Mouse (Mus musculus) layer of hippocampus, adult 8-10 months (tissue): ENCODE results near the gene Txn2. TPM values are rescaled to one million over a fixed set of nuclear protein-coding genes. Genes with fewer than 3 reads are reported as not detected.
"Not testable (repeated sequence)": the region's sequence is repeated elsewhere in the genome, so short reads cannot be mapped to it uniquely, and the experiment has no call there.

Experiments used
- DNase-seq, 2 experiments: peaks; one replicate each; pipeline ENCODE4 v3.0.0; 2022; ENCODE audit warnings: low spot score in 2 of 2
- total RNA-seq, 4 experiments: library from RNA; stranded (reverse); gene quantifications; 2 replicates each; pipeline ENCODE4 v1.2.4; 2022

The Txn2 gene
- total RNA-seq, 4 experiments from 2014 or later = 119 to 130 (median 128) TPM

DNA sequence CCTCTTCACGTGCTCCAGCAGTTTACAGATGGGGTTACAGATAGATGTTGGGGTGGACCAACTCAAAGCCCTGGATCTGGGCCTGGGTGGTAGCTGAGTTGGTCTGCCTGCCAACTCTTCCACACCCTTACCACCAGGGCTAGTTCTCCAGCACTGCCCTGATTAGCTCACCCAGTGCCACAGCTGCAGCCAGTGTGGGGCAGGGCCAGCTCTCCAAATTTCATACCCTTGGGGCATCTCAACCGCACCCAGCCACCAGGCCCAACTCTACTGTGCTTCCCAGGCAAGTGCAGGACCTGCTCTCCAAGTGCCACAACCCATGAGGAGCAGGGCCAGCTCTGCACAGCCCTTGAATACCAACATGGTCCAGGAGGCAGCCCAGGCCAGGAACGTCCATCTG, 49.0 kb downstream of the Txn2 start:
- no peak for DNase-seq

- no peak for DNase-seq
These were observed 51.6 kb downstream of the Txn2 start for GRCm38 (mm10) chr15:77877209-77877608.

DNA sequence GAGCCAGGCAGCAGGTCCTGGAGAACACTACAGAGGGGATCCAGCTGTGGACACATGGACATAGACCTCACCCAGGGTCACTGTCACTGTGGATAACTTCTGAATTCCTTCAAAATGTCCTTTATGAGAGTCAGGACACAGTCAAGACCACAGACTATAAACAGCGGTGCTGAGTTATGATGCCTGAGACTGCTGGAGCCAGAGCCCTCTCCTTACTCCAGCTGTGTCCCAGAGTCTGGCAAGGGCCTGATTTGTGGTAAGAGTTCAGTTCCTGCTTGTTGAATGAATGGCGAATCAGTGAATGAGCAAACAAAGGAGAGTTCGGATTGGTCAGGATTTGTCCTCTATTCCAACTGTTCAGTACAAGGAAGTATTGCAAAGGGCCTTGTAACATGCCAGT, 52.1 kb downstream of the Txn2 start:
- DNase-seq = no peak

DNA sequence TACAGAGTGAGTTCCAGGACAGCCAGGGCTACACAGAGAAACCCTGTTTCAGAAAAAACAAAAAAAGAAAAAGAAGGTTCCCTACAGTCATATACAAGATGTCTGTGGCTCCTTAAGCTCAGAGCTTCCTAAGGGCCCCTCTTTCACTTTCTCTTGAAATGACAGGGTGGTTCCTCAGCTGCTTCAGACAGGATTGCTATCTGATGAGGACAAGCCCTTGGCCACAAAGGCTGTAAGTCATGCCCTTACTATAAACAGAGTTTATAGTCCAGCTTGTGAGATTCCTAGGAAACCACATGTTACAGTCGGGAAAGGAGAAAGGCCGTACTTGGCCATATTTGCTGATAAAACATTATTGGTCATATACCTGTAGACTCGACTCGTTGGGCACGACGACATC, 52.9 kb downstream of the Txn2 start:
- no peak for DNase-seq

GRCm38 (mm10) chr15:77874807-77875206, 54.0 kb downstream of the Txn2 start:
- no peak for DNase-seq

DNA sequence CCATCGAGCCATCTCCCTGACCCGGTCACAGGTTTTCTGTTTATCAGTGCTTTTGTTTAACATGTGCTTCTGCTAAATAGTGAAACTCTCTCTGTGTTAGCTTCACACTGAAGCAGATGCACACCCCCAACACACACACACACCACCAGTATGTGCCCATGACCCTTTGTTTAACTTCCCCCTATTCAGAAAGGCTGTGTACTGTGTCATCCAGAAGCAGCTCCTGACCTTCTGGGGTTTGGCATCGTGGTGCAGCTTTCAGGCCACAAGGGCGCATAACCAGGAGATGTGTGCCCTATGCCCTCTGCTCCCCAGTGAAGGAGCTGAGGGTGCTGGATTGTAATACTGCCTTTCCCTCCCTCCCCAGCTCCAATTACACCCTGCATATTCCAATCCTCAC, 54.5 kb downstream of the Txn2 start:
- DNase-seq = no peak

- DNase-seq = no peak
These were observed 55.2 kb downstream of the Txn2 start for GRCm38 (mm10) chr15:77873564-77873963.

DNA sequence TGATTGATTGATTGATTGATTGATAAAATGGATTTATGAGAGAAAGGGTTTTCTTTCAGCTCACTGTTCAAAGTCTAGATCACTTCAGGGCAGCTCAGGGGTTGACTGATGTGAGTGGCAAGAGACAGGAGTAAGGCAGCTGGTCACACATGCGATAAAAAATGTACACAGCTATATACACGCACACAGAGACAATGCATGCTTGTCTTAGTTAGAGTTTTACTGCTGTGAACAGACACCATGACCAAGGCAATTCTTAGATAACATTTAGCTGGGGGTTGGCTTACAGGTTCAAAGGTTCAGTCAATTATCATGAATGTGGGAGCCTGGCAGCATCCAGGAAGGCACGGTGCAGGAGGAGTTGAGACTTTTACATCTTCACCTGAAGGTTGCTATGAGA, 55.8 kb downstream of the Txn2 start:
- DNase-seq = no peak

DNA sequence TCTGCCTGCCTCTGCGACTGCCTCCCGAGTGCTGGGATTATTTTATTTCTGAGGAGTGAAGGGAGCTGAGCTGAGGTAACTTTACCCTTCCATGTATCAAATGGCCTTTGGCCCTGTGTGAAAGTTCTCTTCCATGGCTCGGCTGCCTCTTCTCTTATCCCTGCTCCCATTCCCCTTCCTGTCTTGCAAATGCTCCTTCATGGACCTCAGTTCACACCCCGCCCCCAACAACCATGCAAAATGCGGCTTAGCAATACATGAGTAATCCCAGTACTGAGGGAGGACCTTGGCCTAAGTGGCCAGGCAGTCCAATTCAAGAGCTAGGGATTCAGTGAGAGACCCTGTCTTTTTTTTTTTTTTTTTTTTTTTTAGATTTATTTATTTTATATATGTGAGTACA, 60.5 kb downstream of the Txn2 start:
- DNase-seq = no peak

DNA sequence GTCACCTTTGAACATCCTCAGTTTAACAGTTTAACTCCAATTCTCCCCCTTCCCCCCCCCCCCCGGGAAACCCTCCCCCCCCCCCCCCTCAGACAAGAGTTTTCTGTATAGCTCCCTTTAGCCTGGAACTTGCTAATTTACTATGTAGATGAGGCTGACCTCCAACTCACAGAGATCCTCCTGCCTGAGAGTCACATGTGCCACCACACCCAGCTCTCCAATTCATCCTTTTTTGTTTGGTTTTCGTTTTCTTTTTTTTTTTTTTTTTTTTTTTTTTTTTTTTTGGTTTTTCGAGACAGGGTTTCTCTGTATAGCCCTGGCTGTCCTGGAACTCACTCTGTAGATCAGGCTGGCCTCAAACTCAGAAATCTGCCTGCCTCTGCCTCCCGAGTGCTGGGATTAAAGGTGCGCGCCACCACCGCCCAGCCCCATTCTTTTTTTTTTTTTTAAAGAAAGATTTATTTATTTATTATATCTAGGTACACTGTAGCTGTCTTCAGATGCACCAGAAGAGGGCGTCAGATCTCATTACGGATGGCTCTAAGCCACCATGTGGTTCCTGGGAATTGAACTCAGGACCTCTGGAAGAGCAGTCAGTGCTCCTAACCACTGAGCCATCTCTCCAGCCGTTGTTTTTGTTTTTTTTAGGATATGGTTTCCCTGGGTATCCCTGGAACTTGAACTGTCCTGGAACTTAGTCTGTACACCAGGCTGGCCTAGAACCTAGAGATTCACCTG, 61.4 kb downstream of the Txn2 start:
- DNase-seq = not testable (repeated sequence)

GRCm38 (mm10) chr15:77866583-77867220, 62.1 kb downstream of the Txn2 start:
- DNase-seq = no peak

Other genes starting within 250 kb of the Txn2 start
- gene Apol7e, start 230.1 kb downstream of the Txn2 start, total RNA-seq = not detected
- gene Apol9b, start 200.0 kb downstream of the Txn2 start, total RNA-seq = not detected
- 10 to 100 TPM in 2 of 4 experiments, 1 to 10 TPM in 2; 6.3 to 14.1 (median 9.1) TPM for gene Apol8, start 172.0 kb downstream of the Txn2 start, total RNA-seq
- gene Myh9, start 86.8 kb downstream of the Txn2 start, total RNA-seq = 100 to 1,000 TPM in 3 of 4 experiments, 10 to 100 TPM in 1; 89.0 to 116 (median 104) TPM
- gene Foxred2, start 27.7 kb upstream of the Txn2 start, total RNA-seq = 10 to 100 TPM in 3 of 4 experiments, 1 to 10 TPM in 1; 9.5 to 14.0 (median 13.1) TPM
- 100 to 1,000 TPM in 3 of 4 experiments, 10 to 100 TPM in 1; 85.5 to 112 (median 106) TPM for gene Eif3d, start 41.8 kb upstream of the Txn2 start, total RNA-seq
- 10 to 100 TPM; 30.6 to 36.9 (median 33.2) TPM for gene Cacng2, start 191.0 kb upstream of the Txn2 start, total RNA-seq
- 10 to 100 TPM; 20.4 to 29.8 (median 25.7) TPM for gene Ift27, start 245.1 kb upstream of the Txn2 start, total RNA-seq